Mouse (Mus musculus) cortical plate, adult 2 months (tissue): ENCODE data around the gene Hibch.

Source experiments
- CTCF ChIP-seq: fragments of 200-500 bp; IDR thresholded peaks from 2 replicates; pipeline ENCODE4 v1.5.1; 2011; ENCODE audit warnings: mild to moderate bottlenecking, control low read depth, low read length; ENCODE audit not compliant: insufficient read depth; ENCODE audit errors: extremely low read depth
- POLR2A ChIP-seq: fragments of 200-500 bp; IDR thresholded peaks from 2 replicates; pipeline ENCODE4 v1.6.1; 2011; ENCODE audit warnings: mild to moderate bottlenecking, low read length, control low read depth; ENCODE audit not compliant: insufficient read depth; ENCODE audit errors: extremely low read depth

- TF ChIP-seq POLR2A (no peak), CTCF (no peak)
These were observed 106.6 kb downstream of the Hibch start for GRCm38 (mm10) chr1:52951146-52951868.
